Mouse (Mus musculus) fibroblast of lung, adult 2 months (primary cell): ENCODE results near the gene Rhox2c.
"Not testable (repeated sequence)": the region's sequence is repeated elsewhere in the genome, so short reads cannot be mapped to it uniquely, and the experiment has no call there.

Source experiments
- DNase-seq: peaks from one replicate; pipeline ENCODE4 v3.0.0-alpha.2; 2011; ENCODE audit warnings: low read depth

Rhox2c gene

DNA sequence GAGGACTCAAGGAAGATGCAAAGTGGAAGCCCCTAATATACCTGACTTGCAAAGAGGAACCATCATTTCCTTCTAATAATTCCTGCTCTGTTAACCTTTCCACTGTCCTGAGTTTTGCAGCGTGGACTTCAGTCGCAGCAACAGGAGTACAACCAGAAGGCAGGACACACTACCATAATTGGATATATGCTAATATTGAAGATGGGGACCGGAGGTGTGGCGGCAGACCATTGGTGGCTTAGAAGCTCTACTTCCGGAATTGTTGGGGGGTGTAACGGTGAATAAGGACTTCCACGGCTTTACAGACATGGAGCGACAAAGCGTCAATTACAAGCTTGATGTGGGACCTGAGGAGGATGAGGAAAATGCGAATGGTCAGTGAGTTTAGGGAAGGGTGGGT lies at the start of gene Rhox2c:
TSS of gene Rhox2c (plus strand) at position 301 of the 400 bp plus-strand sequence.
- DNase-seq = not testable (repeated sequence)

DNA sequence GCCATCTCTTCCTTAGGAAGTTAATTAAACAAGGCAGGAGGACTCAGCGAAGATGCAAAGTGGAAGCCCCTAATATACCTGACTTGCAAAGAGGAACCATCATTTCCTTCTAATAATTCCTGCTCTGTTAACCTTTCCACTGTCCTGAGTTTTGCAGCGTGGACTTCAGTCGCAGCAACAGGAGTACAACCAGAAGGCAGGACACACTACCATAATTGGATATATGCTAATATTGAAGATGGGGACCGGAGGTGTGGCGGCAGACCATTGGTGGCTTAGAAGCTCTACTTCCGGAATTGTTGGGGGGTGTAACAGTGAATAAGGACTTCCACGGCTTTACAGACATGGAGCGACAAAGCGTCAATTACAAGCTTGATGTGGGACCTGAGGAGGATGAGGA lies 41.7 kb upstream of the Rhox2c start, which contains the start of gene Rhox2b:
TSS of gene Rhox2b (plus strand) at position 301 of the 400 bp plus-strand sequence.
- DNase-seq = not testable (repeated sequence)

DNA sequence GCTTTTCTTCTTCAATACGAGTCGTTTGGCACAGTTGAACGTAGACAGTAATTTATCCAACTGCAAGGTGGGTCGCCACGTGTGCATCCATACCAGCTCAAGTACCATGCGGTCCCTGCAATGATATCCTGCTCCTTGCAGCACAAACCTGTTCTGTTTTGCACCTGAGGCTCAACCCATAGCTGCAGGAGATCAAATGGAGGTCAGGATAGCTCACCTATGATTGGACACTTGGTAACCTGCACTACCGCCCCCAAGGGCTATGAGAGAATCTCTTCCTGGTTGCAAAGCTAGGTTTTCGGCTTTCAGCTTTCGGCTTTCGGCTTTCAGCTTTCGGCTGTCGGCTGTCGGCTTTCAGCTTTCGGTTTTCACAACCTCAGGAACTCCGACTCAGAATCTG lies 21.3 kb upstream of the Rhox2c start, which contains the start of gene Rhox4b:
TSS of gene Rhox4b (plus strand) at position 301 of the 400 bp plus-strand sequence.
- not testable (repeated sequence) for DNase-seq

DNA sequence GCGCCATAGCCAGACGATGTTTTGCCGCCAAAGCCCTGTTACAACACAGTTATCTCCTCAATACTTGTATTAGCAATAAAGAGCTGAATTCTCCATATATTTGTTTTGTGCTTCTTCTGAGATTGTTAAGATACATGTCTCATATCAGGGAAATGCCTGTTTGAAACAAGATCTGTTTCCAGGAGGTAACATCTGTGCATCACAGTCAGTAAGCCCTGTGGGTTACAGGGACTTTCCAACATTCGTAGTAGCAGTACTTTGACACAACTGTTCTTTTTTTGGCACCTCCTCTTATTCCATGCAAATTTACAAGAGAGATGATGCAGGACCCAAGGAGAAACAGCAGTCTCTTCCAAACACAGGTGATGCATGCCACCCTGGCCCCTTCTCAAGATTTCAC lies 4.8 kb downstream of the Rhox2c start, which contains the start of gene Rhox3c:
TSS of gene Rhox3c (plus strand) at position 301 of the 400 bp plus-strand sequence.
- not testable (repeated sequence) for DNase-seq

DNA sequence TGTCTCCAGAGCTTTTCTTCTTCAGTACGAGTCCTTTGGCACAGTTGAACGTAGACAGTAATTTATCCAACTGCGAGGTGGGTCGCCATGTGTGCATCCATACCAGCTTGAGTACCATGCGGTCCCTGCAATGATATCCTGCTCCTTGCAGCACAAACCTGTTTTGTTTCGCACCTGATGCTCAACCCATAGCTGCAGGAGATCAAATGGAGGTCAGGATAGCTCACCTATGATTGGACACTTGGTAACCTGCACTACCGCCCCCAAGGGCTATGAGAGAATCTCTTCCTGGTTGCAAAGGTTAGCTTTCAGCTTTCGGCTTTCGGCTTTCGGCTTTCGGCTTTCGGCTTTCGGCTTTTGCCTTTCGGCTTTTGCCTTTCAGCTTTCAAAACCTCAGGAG lies 26.6 kb downstream of the Rhox2c start, which contains the start of gene Rhox4c:
TSS of gene Rhox4c (plus strand) at position 301 of the 400 bp plus-strand sequence.
- not testable (repeated sequence) for DNase-seq

- not testable (repeated sequence) for DNase-seq
Observed at GRCm38 (mm10) chrX:37514059-37514458, 60.6 kb downstream of the Rhox2c start, which contains the start of gene Rhox4d. TSS of gene Rhox4d (plus strand) at chrX:37514359.
